Mouse (Mus musculus) intestine, embryonic 16.5 days (tissue): ENCODE results near the gene Exosc5. TPM values are rescaled to one million over a fixed set of nuclear protein-coding genes. Genes with fewer than 3 reads are reported as not detected.

Experiments
- ATAC-seq: fragments of 200-750 bp; cut with Nextera tagmentation; 2 replicates; pipeline ENCODE4 v1.8.0; 2017; ENCODE audit warnings: moderate TSS enrichment, moderate library complexity
- H3K27ac ChIP-seq: fragments of 300-500 bp; sonication (generic); 2 replicates; pipeline ENCODE4 v1.5.1; 2014; ENCODE audit warnings: mild to moderate bottlenecking, low read length
- H3K27me3 ChIP-seq: fragments of 300-500 bp; sonication (generic); replicated peaks from 2 replicates; pipeline ENCODE4 v1.6.1; 2014; ENCODE audit warnings: low read length, control low read depth, mixed read lengths; ENCODE audit not compliant: control insufficient read depth, insufficient read depth
- H3K36me3 ChIP-seq: fragments of 300-500 bp; sonication (generic); 2 replicates; pipeline ENCODE4 v1.6.1; 2014; ENCODE audit warnings: low read length, control low read depth; ENCODE audit not compliant: control insufficient read depth, insufficient read depth
- H3K4me1 ChIP-seq: fragments of 300-500 bp; sonication (generic); 2 replicates; pipeline ENCODE4 v1.6.1; 2014; ENCODE audit warnings: low read length, control low read depth, mixed read lengths; ENCODE audit not compliant: control insufficient read depth, insufficient read depth
- H3K4me2 ChIP-seq: fragments of 300-500 bp; sonication (generic); 2 replicates; pipeline ENCODE4 v1.6.1; 2014; ENCODE audit warnings: low read depth, low read length, control low read depth
- H3K4me3 ChIP-seq: fragments of 300-500 bp; sonication (generic); 2 replicates; pipeline ENCODE4 v1.5.1; 2014; ENCODE audit warnings: mild to moderate bottlenecking, low read length
- H3K9ac ChIP-seq: fragments of 300-500 bp; sonication (generic); 2 replicates; pipeline ENCODE4 v1.6.1; 2014; ENCODE audit warnings: low read depth, low read length
- H3K9me3 ChIP-seq: fragments of 300-500 bp; sonication (generic); 2 replicates; pipeline ENCODE4 v1.6.1; 2016; ENCODE audit warnings: low read length, control low read depth; ENCODE audit not compliant: control insufficient read depth
- WGBS: fragments of 180-500 bp; shearing (Covaris S2); extraction: QIAGEN DNeasy Blood & Tissue Kit; methylation state at CpG from one replicate; pipeline ENCODE4 v1.1.7; 2014; 5-methylcytosine and 5-hydroxymethylcytosine counted together
- polyA plus RNA-seq: library from polyadenylated mRNA; unstranded; fragments of >200 nt; fragmentation: Nextera tagmentation; extraction: Ambion mirVana; gene quantifications from 2 replicates; pipeline ENCODE4 v1.2.1, GENCODE M21; 2015

The Exosc5 gene
- polyA plus RNA-seq, 1 experiment from 2014 or later: 87.2 TPM

DNA sequence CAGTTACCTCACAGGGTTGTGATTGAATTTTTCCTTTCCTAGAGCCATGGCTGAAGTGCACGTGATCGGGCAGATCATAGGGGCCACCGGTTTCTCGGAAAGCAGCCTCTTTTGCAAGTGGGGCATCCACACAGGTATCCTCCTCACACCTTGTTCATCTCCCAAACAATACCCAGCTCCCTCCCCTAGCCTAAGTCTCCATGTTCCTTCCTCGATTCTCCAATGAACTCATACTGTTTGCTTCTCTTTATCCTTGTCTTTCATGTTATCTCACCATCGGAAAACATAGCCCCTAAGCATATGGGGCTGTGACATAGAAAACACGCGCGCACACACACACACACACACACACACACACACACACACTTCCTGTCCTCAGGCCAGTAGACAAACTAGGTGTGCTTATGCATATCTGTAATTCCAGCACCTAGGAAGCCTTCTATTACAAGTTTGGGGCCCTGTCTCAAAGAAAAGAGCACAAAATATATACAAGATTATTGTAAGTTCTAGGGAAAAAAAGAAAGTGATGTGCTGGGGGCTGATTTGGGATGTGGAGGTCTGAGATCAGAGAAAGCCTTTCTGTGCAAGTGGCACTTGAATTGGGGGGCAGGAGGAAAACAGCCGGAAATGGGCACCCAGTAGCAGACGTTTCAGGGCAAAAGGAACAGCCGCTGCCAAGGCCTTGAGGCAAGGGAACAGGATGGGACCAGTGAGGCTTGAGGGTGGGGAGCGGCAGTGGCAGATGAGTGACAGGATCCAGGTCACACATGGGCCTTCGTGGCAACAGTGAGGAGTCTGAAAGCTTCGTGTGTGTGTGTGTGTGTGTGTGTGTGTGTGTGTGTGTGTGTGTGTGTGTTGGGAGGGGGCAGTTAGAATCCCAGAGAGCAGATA lies 22.6 kb downstream of the Exosc5 start:
- Histone ChIP-seq H3K4me2 (peak overlapping the region; percentile 81), H3K27ac (no peak overlapping the region), H3K9ac (no peak overlapping the region), H3K27me3 (no peaks in the 10 kb centered on the region), H3K9me3 (no peaks in the 10 kb centered on the region), H3K4me1 (peaks cover 22% of the 10 kb centered on the region), H3K4me3 (peak overlapping the region; percentile 75), H3K36me3 (no peaks in the 10 kb centered on the region)
- WGBS: 60% methylated on average over 15 of the region's 15 CpGs
- no peak for ATAC-seq

DNA sequence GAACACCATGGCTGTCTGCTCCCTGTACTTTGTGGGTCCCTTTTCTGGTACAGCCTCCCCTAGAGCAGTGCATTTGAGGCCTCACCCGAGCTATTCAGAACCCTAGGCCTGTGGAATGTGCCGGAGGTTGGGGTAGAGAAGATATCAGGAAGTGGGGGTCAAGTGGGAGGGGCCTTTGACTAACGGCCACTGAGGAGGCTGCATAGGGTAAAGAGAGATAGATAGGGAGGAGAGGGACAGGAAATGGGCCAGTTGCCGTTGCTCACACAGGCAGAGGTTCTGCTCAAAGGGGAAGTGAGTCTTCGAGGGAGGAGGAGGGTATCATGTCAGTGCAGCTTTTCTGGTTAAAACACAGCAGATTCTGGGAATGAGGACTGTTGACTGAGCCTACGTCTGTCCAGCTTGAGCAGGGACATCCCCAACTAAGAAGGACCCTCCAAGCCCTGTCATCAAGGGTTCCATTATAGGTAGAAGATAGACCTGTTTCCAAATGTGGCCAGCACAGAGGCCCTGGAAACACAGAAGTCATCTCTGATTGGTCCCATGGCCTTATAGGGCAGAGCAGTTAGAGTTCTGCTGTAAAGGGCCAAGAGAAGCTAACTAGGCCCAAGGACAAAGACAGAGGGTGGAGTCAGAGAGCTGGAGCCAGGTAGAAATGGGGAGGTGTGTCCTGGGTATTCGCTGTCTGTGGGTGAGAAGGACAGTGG lies 24.7 kb downstream of the Exosc5 start:
- Histone ChIP-seq H3K27ac (0 out of 2 replicates have a peak overlapping the region, but pooled peaks have one; percentile 3), H3K4me2 (no peak overlapping the region), H3K4me3 (no peak overlapping the region), H3K27me3 (no peaks in the 10 kb centered on the region; the same call in 1 of the 2 replicates), H3K4me1 (peaks cover 33% of the 10 kb centered on the region), H3K9me3 (no peaks in the 10 kb centered on the region), H3K9ac (0 out of 2 replicates have a peak overlapping the region, but pooled peaks have one; percentile 14), H3K36me3 (no peaks in the 10 kb centered on the region)
- no peak for ATAC-seq
- WGBS: 49% methylated on average over 7 of the region's 7 CpGs

DNA sequence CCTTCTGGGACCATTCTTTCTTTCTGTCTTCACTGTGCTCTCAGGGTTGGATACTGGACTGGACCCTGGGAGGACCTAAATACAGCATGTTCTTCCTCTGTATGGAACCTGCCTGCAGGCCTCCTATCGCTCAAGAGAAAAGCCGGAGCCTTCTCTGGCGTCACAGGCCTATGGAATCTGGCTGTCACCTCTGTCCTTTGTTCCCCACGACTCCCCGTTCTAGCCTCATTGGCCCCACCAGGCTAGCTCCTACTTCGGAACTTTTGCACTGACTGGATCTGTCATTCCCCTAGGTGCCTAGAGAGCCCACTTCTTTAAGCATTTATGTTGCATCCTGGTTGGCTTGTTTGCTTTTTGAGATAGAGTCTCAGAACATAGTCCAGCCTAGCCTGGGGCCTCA lies 25.7 kb downstream of the Exosc5 start:
- no peaks in the 10 kb centered on the region for H3K9me3 ChIP-seq
- 90% methylated on average over 6 of the region's 6 CpGs for WGBS
- no peak overlapping the region for H3K4me3 ChIP-seq
- H3K4me1 ChIP-seq: peaks cover 36% of the 10 kb centered on the region
- no peak for ATAC-seq
- no peak overlapping the region for H3K9ac ChIP-seq
- H3K4me2 ChIP-seq: no peak overlapping the region
- H3K36me3 ChIP-seq: no peaks in the 10 kb centered on the region
- no peaks in the 10 kb centered on the region; the same call in 1 of the 2 replicates for H3K27me3 ChIP-seq
- H3K27ac ChIP-seq: no peak overlapping the region

DNA sequence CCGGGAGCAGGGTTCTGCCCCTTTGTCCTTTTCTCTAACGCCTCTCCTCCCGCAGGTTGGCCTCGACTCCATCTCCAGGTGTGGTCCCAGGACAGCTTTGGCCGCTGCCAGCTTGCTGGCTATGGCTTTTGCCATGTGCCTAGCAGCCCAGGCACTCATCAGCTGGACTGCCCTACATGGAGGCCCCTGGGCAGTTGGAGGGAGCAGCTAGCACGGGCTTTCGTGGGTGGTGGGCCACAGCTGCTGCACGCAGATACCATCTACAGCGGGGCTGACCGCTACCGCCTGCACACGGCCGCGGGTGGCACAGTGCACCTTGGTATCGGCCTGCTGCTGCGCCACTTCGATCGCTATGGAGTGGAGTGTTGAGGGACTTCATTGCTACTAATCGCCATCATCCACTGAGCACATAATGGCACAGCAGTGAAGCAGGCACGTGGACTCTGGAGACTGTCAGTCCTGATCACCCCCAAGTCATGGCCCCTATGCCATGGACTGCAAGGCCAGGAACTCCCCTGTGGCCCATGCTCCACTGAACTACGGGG lies 27.0 kb downstream of the Exosc5 start:
- ATAC-seq: no peak

DNA sequence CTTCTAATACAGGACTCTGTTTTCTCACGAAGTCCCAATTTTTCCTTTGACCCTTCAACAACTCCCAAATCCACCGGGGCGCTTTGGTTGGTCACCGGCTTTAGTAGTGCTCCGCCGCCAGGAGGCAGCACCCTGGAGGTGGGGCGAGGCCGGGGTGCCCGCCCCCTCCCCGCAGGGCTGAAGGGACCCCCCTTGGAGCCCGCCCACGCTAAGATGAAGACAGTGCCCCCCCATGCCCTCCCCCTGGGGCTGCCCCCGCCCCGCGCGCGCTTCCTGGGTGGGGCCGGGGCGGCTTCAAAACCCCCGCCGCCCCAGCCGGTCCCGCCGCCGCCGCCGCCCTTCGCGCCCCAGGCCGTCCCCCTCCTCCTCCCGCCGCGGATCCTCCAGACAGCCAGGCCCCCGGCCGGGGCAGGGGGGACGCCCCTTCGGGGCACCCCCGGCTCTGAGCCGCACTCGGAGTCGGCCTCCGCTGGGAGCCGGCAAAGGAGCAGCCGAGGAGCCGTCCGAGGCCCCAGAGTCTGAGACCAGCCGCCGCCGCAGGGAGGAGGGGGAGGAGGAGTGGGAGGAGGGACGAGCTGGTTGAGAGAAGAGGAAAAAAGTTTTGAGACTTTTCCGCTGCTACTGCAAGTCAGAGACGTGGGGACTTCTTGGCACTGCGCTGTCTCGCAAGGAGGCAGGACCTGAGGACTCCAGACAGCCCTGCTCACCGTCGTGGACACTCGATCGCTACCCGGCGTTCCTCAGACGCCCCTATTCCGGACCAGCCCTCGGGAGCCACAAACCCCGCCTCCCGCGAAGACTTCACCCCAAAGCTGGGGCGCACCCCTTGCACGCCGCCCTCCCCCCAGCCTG lies 27.9 kb downstream of the Exosc5 start, which contains the start of gene Tgfb1:
Gene Tgfb1 (plus strand): TSS at position 323 of the 852 bp plus-strand sequence.
- peak within 1 kb of the TSS; percentile 77 for H3K27ac ChIP-seq
- H3K9me3 ChIP-seq: no peaks in the 10 kb centered on the region
- H3K36me3 ChIP-seq: no peaks in the 10 kb centered on the region
- peak within 1 kb of the TSS; percentile 75 for H3K4me3 ChIP-seq
- H3K4me2 ChIP-seq: peak within 1 kb of the TSS; percentile 99
- ATAC-seq: peak; percentile 54
- H3K27me3 ChIP-seq: no peaks in the 10 kb centered on the region; the same call in 1 of the 2 replicates
- H3K9ac ChIP-seq: peak within 1 kb of the TSS; percentile 90
- WGBS: under 1% methylated on average over 67 of the region's 69 CpGs
- peaks cover 27% of the 10 kb centered on the region for H3K4me1 ChIP-seq

More for the DNA sequence above, 27.0 kb downstream of the Exosc5 start:
- no peaks in the 10 kb centered on the region; the same call in 1 of the 2 replicates for H3K27me3 ChIP-seq
- WGBS: 73% methylated on average over 21 of the region's 21 CpGs
- no peaks in the 10 kb centered on the region for H3K9me3 ChIP-seq
- H3K4me3 ChIP-seq: no peak overlapping the region
- H3K27ac ChIP-seq: no peak overlapping the region
- H3K4me2 ChIP-seq: peak overlapping the region; percentile 99
- H3K4me1 ChIP-seq: peaks cover 31% of the 10 kb centered on the region
- peak overlapping the region; percentile 90; the same call in 1 of the 2 replicates for H3K9ac ChIP-seq
- no peaks in the 10 kb centered on the region for H3K36me3 ChIP-seq

DNA sequence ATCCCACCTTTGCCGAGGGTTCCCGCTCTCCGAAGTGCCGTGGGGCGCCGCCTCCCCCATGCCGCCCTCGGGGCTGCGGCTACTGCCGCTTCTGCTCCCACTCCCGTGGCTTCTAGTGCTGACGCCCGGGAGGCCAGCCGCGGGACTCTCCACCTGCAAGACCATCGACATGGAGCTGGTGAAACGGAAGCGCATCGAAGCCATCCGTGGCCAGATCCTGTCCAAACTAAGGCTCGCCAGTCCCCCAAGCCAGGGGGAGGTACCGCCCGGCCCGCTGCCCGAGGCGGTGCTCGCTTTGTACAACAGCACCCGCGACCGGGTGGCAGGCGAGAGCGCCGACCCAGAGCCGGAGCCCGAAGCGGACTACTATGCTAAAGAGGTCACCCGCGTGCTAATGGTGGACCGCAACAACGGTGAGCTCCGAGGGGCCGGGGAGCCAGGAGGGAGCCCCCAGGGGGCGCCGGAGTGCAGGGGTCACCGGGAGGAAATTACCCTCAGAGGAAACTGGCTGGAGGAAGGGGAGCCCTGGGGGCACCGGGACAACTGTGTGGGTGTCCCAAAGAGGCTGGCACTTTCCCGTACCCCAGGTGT lies 28.9 kb downstream of the Exosc5 start:
- H3K4me2 ChIP-seq: peak overlapping the region; percentile 99
- peaks cover 27% of the 10 kb centered on the region for H3K4me1 ChIP-seq
- H3K27ac ChIP-seq: peak overlapping the region; percentile 77
- WGBS: under 1% methylated on average over 47 of the region's 47 CpGs
- no peaks in the 10 kb centered on the region for H3K9me3 ChIP-seq
- H3K36me3 ChIP-seq: no peaks in the 10 kb centered on the region
- peak overlapping the region; percentile 75 for H3K4me3 ChIP-seq
- H3K9ac ChIP-seq: peak overlapping the region; percentile 90
- ATAC-seq: peak; percentile 1; the same call in 1 of the 2 replicates
- no peaks in the 10 kb centered on the region; the same call in 1 of the 2 replicates for H3K27me3 ChIP-seq

DNA sequence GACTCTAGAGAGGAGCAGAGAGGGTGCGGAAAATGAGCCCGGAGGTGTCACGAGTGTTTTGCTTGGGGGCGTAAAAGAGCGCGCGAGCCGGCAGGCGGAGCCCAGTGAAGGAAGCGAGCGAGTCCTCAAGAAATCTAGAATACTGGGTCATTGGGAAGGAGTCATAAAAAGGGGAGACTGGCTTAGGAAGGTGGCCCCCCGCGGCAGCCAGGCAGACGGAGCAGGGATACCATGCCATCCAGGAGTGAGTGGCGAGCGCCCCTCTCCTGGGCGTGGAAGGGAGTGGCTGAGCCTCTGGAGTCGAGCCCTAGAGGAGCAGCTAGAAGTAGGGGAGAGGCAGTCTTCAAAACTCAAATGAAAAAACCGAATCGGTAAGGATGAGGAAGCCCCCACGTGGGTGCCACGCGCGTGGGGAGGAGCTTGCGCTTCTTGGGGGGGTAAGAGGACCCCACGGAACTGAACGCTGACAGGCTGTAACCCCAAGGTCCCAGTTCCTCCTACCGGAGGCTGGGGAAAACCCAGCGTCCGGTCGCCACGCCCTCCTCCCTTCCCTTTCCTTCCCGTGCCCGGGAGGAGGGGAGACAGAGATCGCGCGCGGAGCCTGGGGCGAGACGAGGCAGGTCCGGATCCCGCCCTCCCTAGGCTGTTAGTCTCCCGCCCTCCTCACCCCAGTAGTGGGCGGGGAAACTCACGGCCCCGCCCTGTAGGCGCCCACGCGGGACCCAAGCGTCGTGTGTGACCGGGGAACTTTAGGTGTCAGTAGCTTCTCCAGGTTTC lies 30.0 kb downstream of the Exosc5 start:
- peak; percentile 73 for ATAC-seq
- WGBS: under 1% methylated on average over 52 of the region's 52 CpGs
- peak overlapping the region; percentile 51 for H3K27ac ChIP-seq

DNA sequence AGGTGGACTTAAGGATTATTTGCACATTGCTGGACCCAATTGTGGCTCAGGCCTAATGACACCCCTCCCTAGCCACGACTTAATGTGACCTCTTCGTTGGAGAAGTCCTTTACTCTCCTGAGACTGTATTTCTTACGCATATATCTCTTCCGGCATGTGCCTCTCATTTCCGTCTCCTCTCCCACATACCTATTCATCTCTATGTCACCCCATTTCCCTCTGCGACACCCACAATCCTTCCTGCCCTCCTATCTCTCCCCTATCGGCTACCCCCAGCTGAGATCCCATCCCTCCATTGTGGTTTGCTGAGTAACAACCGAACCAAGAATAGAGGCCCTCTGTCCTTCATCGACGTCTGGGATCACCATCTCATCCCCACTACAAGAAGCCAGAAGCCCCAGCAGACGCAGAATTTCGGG lies 30.6 kb downstream of the Exosc5 start:
- Histone ChIP-seq H3K4me3 (peak overlapping the region; percentile 75), H3K9me3 (no peaks in the 10 kb centered on the region), H3K9ac (peak overlapping the region; percentile 90), H3K36me3 (no peaks in the 10 kb centered on the region), H3K4me1 (peaks cover 21% of the 10 kb centered on the region), H3K27ac (0 out of 2 replicates have a peak overlapping the region, but pooled peaks have one; percentile 45), H3K4me2 (peak overlapping the region; percentile 99), H3K27me3 (no peaks in the 10 kb centered on the region; the same call in 1 of the 2 replicates)
- ATAC-seq: peak; percentile 1; the same call in 1 of the 2 replicates
- WGBS: 15% methylated on average over 12 of the region's 12 CpGs

More for the DNA sequence above, 30.0 kb downstream of the Exosc5 start:
- Histone ChIP-seq H3K4me3 (peak overlapping the region; percentile 75), H3K27me3 (no peaks in the 10 kb centered on the region; the same call in 1 of the 2 replicates), H3K9me3 (no peaks in the 10 kb centered on the region), H3K36me3 (no peaks in the 10 kb centered on the region), H3K4me1 (peaks cover 21% of the 10 kb centered on the region), H3K9ac (peak overlapping the region; percentile 90), H3K4me2 (peak overlapping the region; percentile 99)
